Mouse (Mus musculus) gastrocnemius, postnatal 4 days (tissue): ENCODE measurements around the gene Pde1c. TPM values are rescaled to one million over a fixed set of nuclear protein-coding genes. Genes with fewer than 3 reads are reported as not detected.

Source experiments
- DNase-seq, 2 experiments: peaks; one replicate each; pipeline ENCODE4 v3.0.0; 2021 to 2022; ENCODE audit warnings: low spot score in 2 of 2, mixed read lengths in 2 of 2
- total RNA-seq, 2 experiments: library from RNA; stranded (reverse); gene quantifications; 2 replicates each; pipeline ENCODE4 v1.2.3; 2021

The Pde1c gene
- total RNA-seq, 2 experiments from 2014 or later = 5.5 to 5.8 TPM

DNA sequence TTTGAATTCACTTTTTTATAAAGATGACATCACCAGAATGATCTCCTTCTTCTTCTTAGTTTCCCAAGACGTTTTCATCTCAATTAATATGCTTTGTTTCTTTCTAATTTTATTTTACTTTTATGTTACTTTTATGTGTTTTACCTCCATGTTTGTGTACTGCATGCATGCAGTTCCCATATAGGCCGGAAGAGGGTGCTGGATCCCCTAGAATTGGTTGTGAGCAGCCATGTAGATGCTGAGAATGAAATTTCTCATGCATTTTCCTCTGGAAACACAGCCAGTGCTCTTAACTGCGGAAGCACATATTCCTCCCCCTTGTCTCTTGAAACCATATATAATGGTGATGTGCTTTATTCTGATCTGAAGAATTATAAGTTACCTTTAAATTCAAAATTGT, 110.8 kb downstream of the Pde1c start:
- no peak for DNase-seq

DNA sequence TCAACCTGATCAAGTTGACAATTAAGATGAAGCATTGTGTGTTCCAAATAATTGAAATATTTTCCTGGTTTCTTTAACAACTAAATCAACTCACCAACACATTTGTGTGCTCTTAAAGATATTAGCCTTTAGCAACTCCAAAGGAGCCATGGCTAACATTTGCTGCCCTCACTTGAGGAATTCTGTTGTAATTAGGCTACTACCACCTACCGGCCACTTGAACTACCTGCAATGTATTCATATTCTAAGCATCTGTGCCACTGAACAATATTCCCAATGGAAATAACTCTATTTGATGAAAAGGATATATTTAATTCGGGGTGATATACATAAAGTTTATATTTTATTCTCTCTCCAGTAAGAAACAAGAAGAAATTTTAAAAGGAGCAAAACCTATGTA, 121.0 kb downstream of the Pde1c start:
- DNase-seq = no peak

DNA sequence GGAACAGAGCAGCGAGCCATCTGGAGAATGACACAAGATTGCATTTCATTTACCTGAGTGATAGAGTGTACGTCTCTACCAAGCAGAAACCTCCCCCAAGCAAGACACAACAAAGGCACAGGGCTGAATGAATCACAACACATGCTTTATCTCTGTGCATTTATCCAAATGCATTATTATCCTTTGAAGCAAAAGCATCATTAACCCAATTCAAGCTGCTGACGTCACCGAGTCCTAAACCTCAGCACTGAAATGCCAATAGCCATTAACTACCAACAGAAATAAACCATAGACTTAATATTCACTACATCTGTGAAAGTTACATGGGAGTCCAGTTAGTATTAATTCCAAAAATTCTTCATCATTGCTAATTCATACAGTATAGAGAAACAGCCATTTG, 127.4 kb downstream of the Pde1c start:
- no peak for DNase-seq

DNA sequence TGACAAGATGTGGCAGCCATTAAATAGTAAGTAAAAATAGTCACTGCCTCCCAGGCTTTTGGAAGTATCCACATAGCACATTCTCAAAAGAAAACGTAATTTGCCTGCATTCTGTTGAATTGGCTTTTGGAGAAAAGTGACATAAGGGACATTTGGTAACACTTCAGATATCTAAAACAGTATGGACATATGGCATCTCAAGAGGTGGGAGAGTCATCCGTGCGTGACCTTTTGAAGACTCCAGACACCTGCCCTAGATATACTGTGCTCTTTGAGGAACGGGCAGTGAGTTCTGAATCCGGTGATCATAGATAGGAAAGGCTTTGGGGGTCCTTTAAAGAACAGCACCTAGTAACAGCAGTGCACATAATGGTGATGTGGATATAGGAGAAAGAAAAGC, 143.1 kb downstream of the Pde1c start:
- no peak for DNase-seq

DNA sequence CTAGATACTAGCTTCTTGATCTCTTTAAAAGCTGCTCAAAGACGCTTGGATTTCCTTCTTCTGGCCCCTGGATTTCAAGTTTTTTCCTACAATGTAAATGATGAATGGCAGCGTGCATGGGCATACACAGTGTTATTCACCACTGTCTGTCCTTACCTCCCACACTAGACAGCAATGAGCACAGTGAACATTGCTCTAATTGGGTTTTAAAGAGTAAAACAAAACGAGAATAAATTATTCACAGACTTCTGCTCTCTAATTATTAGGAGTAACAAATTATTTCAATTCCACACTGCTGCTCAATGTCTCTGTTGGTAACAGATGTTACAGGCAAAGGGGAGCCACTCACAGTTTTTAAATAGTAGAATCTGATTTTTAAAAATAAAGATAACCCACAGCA, 146.0 kb downstream of the Pde1c start:
- no peak for DNase-seq

DNA sequence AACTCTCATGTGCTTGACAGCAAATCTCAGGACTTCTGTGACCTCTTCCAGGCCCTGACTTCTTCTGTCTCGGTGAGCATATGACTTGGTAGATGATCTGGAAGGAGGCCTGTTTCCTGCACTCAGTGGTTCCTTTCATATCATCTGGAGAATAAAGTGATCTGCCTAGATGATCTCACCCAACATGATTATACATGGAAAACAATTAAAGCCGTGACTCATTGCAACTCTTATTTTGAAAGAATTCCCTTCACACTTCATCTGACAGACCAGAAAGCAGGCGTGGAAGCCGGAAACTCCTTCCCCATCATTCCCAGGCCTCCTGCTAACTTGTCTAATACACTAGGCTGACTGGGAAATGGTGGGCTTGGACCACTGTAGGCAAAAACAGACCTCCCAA, 152.7 kb downstream of the Pde1c start:
- DNase-seq = no peak

DNA sequence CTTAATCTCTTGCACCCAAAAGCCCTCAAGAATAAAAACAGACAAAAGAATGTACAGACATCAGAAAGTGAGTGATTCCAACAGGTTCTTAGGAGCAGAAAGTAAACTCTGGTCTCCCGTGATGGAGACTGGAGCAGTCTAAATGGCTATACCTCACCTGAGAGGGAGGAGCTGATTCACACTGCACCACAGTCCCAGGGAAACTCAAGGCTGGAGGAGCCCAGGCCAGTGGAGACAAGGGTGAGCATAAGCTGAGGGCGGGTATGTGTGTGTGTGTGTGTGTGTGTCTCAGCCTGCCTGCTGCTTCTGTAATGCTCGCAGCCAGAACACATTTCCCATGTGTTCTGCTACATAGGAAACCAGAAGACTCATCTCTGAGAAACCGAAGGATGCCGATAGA, 179.7 kb downstream of the Pde1c start:
- DNase-seq = no peak

DNA sequence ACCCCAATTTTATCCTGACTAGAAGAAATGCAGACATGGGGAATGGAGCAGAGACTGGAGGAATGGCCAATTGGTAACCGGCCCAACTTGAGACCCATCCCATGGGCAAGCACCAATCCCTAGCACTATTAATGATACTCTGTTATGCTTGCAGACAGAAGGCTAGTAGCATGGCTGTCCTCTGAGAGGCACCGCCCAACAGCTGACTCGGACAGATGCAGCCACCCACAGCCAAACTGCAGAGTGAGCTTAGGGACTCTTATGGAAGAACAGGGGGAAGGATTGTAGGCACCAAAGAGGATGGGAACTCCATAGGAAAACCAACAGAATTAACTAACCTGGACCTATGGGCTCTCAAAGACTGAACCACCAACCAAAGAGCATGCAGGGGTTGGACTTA, 192.5 kb downstream of the Pde1c start:
- no peak for DNase-seq

DNA sequence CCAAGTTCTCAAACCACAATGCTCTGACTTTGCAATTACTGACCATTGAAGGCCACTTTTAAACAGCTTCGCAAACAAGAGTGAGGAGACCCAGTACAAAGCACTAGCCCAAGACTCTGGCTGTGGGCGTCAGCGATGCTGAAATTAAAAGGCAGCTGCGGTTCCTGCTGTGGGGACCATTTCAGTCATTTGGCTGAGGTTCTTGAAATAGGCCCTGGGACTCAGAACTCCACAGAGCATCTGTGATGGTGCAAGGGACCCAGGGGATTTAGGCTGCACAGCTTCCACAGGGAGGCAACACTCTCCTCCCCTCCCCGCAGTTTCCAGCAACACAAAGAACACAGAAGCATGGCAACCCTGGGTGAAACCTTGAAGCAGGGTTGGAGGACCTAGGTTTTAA, 194.7 kb downstream of the Pde1c start:
- DNase-seq = no peak

DNA sequence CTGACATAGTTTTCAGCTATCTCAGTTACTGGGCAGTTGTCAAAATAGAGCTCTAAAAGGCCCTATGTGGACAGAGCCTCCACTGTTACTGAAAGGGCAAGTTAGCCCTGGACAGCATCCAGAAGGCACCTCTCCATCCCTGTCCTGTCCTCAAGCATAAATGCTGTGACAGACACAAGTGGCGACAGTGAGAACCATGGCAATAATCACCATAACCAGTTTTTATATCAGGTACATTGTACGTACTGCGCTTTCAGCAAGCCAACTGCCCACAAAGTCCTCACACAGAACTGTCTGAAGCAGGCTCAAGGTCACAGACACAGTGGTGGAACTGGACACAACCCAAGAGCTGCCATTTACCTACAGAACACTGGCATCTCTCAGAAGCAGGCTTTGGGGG, 195.2 kb downstream of the Pde1c start:
- DNase-seq = no peak

DNA sequence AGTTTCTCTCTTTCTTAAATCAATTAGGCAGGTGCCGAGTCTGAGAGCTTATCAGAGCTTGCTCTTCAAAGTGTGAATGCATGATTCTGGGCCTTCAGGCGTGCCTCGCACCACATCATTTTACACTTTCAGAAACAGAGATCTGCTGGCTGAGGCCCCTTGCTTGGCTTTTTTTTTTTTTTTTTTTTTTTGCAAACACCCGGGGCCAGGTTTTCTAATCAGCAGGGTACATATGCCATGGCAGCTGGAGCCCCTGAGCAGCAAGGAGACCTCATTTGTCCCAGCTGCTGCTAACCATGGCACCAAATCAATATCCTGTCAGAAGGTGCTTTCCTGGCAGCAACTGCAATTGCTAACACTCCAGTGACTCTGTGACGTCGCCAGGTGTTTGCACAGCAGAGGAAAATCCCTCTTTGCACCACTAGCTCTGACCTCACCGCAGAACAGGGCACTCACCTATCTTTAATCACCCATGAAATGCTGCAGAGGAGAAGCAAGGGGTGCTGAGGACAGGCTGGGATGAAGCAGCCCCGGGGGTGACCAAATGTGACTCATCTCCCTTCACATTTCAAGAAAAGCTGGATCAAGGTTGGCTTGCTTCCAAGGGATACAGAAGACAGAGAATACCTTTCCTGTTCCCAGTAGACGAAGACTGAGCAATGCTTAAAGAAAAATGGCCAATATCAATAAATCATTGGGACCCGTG, 195.7 kb downstream of the Pde1c start:
- no peak for DNase-seq

DNA sequence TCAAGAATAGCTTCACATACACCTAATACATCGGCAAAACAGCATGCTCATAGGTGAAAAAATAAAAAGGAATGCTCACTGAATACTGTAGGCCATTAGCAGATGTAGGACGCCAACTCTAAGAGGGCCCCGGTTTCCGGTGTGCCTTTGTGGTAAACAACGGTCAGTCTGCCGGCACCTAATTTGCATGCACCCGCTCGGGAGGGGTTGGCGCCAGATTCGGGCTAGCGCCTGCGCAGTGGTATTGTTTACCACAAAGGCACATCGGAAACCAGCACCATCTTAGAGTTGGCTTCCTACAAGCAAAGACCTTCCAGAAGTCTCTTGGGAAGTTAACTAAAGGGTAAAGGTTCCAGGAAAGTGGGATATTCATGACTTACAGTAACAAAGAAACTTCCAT, 199.4 kb downstream of the Pde1c start:
- no peak for DNase-seq

DNA sequence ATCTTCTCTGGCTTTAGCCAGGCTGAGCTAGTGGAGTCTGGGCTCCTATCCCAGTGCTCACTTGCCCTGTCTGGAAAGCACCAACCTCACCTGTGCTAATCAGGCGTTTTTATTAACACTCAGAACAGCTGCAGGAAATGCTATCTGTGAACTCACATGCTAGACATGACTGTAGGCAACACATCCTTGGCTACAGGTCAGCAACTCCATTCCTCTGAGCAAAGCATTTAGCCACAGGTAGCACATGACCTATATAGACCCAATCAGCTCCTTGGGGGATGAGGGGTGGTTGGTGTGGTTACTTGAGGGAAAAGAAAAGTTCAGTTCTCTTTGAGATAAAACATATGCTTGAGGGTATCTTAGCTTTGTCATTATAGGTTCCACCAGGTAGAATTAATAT, 200.8 kb downstream of the Pde1c start:
- DNase-seq = no peak

DNA sequence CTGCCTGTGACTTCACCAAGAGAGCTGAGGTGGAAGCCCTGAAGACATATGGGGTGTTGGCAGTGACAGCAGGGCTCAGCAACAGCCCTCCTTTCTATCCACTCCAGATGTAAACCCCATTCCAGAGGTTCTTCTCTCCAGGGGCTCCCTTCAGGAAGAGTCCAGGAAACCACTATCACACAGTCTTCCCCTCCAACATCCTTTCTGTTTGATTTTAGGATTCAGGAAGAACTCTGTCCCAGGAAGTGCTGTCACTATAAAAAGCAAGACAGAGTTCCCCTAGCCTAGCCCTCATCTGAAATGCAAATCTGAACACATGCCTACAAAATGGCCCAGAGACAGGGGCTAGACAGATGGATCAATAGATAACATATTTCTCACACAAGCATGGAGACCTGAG, 201.6 kb downstream of the Pde1c start:
- no peak for DNase-seq

DNA sequence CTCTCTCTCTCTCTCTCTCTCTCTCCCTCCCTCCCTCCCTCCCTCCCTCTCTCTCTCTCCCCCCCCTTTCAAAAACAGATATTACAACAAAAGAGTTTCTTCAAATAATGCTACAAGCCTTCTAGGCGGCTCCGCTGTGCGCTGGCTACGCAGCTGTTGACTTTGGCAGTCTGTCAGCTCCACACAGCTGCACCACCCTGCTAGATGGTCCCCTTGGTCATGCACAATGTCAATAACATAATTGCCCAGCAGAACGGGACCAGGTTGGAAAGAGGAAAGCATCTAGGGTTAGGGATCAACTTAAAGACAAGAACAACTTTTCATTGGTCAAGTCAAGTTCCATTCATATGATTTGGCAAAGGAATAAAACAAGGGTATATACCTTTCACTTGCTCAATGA, 206.3 kb downstream of the Pde1c start:
- DNase-seq = peak in 1 of 2 experiments; percentile 52

DNA sequence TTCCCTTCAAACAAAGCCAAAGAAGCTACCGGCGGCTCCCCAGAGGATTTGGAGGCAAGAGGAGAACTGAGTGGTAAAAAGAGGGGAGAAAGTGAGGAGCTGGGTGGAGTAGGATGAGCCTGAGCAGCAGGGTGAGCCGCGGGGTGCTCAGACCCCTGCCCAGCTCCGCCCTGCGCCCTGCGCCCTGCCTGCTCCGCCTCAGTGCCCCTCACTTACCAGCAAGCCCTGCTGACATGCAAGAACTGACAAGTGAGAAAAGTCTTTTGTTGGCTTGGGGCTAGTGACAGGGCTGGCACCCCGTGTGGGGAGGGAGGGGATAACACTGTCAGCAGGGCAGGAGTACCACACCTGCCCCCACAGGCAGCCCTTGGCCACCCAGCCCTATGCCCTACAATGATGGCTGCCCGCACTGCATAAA, 206.8 kb downstream of the Pde1c start:
- peak in 1 of 2 experiments; percentile 30 for DNase-seq

DNA sequence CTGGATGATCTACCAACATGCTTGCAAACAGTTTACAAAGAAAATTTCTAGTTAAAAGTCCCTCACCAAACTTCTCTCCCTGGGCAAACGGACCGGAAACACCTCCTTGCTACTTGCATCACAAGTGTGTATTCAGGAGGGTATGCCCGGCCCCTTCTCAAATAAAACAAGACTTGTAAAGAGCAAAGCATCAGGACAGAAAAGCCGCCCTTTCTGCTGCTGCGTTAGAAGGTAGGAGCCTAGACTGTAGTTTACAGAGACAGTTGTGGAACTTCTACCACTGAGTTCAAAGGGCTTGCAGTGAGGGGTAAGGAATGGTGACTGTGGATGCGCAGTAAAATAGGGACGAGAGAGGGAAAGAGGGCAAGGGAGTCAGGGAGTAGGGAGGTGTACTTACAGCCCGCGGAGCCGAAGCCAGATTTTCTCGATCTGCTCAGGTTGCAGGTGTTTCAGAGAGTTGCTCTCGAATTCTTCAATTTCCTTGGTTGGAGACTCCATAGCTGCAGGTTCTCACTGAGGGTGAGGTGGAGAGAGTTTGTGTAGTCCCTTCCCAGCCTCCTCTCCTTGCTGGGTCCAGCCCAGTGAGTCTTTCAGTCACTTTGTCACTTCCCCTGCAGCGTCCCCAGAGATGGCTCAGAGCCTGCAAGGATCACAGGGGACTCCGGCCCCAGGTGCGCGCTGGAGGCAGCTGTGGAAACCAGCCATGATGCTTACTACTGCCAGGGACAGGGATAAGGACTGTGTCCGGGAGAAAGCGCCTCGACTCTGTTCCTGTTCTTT, 207.4 kb downstream of the Pde1c start:
- no peak for DNase-seq

DNA sequence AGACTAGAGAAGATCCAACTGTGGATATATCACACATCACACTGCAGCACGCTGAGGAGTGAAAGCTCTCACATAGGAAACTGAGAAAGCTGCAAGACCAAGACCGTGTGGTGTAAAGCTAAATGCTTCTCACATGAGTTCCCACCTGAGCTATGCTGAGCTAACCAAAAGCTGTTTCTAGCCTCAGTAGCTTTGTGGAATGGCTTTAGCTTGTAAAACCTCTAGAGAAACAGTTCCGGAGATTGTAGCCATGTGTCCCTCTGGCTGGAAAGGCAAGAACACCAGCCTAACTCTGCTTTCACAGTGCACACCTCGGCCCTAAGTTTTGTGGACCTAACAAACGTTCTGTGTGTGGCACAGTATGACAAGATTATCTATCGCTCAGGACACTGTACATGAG, 208.8 kb downstream of the Pde1c start:
- no peak for DNase-seq

DNA sequence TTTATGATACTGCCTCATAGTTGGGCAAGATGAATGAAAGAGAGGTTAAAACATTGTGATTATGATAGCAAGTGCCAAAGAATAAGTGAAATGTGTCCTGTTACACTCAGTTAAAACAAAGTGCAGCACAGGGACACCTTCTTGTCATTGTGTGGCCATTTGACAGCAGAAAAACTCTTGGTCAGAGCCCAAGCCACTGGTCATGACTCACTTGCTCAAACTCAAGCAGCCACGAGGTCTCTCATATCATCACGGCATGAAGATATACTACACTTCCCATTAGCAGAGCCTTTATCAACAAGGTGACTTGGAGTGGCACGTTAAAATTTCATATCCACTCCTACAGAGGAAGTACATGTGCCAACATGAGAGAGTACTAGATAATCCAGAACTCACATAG, 209.8 kb downstream of the Pde1c start:
- no peak for DNase-seq

DNA sequence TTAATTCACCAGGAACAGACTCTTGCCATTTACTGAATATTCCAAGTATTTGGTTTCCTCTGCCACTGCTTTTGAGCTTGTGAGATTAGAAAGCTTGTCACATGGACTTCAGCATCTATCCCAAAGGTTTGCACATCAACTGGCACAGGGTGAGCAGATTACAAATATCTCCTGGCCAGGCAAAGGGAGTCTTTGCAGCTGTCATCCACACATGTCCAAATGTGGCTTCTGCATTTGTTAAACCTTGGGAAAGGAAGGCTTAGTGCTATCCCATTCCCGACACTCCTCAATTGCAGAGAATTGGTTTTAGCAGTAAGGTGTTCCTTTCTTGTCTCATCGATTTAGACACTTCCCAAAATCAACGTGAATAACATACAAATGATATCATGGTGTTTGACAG, 221.7 kb downstream of the Pde1c start:
- DNase-seq = no peak

DNA sequence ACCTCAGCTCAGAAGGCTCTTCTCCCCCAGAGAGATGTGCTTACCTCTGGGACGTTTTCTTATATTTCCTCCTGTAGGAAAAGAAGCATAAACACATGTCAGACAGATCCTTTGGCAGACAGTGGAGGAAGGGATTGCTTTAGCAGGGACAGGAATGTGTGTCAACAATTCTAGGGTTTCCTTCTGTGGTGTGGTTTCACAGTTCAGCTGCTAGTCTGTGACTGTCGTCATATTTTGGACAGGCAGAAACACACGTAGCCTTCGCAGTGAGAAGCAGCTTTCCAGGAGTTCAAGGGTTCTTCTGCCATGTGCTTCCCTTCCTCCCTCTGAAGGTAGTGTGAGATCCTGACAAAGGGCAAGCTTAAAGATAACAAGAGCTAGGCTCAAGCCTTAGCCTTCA, 223.8 kb downstream of the Pde1c start:
- DNase-seq = no peak

DNA sequence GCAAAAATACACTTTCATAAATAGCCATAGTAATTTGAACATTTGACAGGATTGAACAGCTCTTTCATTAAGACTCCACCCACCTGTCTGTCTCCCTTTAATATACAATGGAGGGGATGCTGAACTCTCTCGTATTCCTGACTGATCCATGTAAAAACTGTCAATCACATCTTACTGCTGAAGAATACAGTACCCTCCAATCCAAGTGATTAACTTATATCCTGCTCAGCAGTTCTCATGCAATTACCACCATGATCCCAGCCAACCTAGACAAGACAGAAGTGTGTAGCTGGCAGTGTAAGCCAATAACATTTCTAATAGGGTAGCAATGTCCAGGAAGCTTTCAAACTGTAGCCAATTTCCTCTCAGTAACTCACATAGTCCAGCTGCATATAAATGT, 226.9 kb downstream of the Pde1c start:
- no peak for DNase-seq
